Mouse (Mus musculus): ENCODE data around the gene Znrf3.

Gene Znrf3

DNA sequence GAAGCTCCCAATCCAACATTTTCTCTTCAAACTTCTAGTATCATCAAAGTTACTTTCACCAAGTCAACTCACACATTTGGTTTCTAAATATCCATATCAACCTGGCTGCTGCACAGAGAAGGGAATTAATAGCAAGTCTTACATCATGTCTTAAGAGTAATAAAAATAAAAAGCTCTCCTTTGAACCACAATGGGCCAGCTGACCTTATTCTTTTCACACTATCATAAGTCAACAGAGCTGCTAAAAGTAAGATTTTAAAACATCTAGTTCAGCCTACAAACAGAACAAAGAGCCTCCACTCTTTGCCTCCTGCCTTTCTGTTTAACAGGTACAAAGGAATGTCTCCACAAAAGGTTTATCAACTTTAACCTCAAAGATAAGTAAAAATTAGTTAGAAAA is 7.7 kb downstream of the Znrf3 start:
- no peak for DNase-seq

DNA sequence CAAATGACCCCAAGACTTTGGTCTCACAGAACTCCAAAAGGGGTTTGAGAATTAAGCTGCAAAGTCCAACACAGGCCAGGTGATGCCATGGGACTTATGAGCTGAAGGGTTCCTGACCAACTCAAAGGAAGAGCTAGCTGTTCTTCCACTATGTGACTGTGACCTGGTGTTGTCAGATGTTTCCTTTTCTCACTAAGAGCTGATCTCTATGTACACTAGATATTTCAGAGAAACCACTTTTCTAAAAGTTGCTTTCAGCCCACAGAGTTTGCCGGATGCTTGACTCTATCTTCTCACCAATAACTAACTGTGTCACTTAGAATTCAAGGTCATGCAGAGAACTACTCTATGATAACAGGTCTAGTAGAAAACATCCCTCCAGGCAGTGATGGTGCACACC is 9.2 kb downstream of the Znrf3 start:
- no peak for DNase-seq

GRCm38 (mm10) chr11:5432330-5432729 is 12.3 kb downstream of the Znrf3 start:
- no peak for DNase-seq

GRCm38 (mm10) chr11:5430863-5431262 is 13.8 kb downstream of the Znrf3 start:
- no peak for DNase-seq

DNA sequence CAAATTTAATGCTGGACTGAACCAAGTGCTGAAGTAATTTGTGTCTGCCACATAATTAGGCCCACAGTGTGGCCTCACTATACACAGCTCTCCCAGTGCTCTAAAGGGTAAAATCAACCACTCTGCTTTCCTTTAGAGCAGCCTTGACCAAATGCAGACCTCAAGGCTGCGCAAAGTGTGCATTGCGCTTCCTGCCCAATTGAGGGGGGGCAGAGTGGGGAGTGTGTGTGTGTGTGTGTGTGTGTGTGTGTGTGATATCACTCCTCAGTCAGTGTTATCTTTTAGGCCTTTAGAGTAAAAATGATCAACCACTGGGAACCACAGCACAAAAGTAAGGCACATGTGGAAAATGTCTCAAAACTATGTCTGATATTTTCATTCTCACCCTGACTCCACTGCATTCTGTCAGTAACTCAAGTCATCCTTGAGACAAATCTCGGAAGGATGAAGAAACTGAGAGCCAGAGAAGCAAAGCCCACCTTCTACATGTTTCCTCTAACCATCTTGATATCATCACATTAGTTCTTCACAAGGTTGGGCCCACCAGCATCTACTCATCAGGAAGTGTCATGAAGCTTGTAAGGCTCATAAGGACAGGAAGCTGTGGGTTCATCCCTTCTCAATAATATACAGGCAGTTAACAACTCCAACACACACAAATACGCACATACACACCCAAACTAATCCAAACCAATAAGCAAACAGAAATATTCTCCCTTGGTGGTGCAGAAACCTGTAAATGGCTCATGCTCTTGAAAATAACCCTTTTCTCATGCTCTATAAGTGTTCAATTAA is 15.1 kb downstream of the Znrf3 start:
- DNase-seq, result no peak

- DNase-seq, result no peak
Observed at GRCm38 (mm10) chr11:5427251-5427650, 17.4 kb downstream of the Znrf3 start.

- no peak for DNase-seq
Observed at GRCm38 (mm10) chr11:5426317-5426716, 18.3 kb downstream of the Znrf3 start.

- peak; percentile 73 for DNase-seq
Observed at GRCm38 (mm10) chr11:5425106-5425505, 19.5 kb downstream of the Znrf3 start.

DNA sequence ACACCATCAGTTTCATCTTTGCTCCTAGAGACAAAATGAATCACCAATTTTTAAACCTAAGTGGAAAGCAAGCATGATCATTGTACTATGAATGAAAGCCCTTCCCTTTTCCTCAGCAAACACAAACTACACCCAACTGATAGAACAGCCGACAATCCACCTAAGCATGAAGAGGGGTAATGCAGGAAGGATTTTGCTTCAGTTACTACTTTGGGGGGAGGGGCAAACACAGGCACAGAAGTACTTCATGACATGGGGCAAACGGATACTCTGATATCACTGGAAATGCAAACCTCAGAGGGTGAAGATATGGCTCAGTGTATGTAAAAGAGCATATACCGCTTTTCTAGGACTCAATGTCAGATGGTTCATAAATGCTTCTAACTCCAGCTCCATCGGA is 20.5 kb downstream of the Znrf3 start:
- DNase-seq, result no peak

DNA sequence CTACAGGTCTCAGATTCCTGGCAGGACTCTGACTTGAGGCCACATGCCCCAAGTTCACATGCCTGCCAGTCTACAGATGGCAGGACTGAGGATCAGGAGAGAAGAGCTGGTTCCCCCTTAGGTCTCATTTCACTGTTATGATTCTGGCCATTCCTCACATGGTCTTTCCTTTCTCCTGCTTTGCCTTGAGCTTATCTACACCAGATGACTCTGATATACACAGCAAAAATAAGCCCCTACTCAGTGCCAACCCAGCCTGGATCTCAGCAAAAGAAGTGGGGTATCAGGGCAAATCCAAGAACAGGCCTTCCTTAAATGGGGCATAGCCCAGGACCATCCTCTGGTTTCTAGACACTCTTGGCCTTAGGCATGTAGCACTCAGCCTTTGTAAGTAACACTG is 21.6 kb downstream of the Znrf3 start:
- no peak for DNase-seq

GRCm38 (mm10) chr11:5422252-5422636 is 22.4 kb downstream of the Znrf3 start:
- no peak for DNase-seq

GRCm38 (mm10) chr11:5421506-5422251 is 23.0 kb downstream of the Znrf3 start:
- peak; percentile 53 for DNase-seq

GRCm38 (mm10) chr11:5415617-5416338 is 28.9 kb downstream of the Znrf3 start:
- no peak for DNase-seq

DNA sequence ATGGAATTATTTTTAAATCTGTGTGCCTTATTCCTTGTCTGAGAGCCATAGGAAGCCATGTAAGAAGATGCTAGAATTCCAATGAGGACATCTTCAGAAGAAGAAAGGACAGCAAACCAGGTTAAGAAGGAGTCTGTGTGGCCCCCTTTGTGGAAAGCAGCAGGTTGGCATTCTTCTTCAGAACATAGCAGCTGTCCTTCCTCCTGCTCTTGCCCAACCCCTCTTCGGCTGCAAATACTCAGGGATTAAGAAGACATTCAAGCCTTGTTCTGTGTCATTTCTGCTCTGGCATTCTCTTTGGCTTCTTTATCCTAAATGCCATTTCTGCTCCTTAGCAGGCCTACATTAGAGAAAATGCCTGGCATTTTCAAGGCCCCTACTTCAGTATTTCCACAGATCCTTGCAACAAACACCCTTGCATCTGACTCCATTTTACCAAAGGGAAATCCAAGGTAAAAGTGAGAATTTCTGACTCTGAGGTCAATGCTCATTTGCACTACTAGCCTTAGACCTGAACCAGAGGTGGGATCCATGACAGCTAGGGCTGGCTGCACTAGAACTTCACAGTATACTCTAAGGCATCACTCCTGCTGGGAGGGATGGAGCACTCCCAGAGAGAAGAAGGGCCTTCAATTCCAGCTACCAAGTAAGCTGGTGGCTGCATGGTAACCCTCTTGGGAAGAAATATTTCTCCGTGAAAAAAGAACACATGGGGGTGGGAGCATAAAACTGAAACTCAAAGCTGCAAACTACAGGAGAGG is 29.6 kb downstream of the Znrf3 start:
- no peak for DNase-seq

DNA sequence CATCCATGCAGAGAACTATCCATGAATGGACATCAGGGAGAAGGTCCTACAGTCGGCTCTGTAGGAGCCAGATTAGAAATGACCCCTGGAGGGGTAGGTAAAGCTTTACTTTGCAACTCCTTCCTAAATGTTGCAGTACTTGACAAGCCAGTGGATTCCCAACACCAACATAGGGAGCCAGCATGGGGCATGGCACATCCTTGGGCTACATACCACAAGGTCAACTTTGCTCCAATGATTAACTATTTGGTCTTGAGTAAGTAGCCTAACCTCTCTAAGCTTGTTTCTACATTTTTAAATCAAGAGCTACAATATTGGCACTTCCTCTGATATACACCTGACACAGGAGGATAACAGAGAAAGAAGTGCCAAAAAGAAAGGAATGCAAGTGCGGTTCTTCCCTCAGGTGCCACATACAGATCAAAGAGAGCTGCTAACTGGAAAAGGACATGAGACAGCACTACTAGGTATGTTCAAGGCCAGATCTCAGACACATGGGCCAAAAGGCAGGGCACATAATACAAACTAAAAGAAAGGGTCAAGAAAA is 31.9 kb downstream of the Znrf3 start:
- DNase-seq, result no peak

DNA sequence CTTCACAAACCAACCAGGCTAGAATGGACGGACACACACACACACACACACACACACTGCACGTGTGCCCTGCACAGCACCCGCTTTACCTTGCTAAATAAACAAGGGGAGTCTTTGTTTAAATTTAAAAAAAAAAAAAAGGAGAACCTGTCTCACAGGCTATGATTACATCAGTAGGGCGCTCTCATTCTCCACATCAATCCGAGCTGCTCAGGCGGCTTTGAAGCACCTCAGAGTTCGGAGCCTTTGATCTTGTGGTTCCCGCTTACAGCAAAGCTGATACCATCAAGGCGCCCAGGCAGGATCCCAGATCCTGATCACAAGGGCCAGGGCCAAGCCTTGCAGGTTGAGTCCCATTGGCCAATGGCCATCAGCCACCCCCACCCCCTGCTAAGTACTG is 33.1 kb downstream of the Znrf3 start:
- DNase-seq, result no peak

- DNase-seq, result no peak
Observed at GRCm38 (mm10) chr11:5404180-5404579, 40.5 kb downstream of the Znrf3 start.

DNA sequence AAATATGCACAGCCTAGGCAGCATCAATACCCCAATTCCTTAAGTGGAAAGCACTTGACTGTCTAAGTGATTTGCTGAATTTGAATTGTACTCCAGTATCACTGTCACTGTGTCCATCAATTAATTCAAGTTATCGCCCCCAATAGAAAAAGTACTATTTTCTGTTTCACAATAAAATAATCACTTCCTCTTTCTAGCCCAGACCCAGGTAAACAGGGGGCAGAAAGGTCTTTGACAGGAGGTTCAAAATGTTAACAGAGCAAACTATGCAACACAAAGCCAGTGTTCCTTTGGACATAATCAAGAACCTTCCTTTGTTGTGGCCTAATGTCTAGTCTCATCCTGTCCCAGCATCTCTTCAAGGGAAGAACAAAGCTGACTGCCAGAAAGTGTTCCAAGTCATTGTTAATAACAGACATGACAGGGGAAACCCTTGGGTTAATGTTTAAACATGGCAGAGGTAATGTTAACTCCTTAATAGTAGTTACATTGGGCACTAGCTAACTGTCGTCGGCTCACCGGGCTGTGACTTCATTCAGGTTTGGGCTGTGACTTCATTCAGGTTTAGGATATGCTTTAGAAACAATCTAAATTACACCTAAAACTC is 42.4 kb downstream of the Znrf3 start:
- DNase-seq, result no peak

GRCm38 (mm10) chr11:5398301-5399053 is 46.2 kb downstream of the Znrf3 start:
- DNase-seq, result no peak

- DNase-seq, result no peak
Observed at GRCm38 (mm10) chr11:5390969-5391831, 53.4 kb downstream of the Znrf3 start.

Data from cerebellum, adult 11 months (tissue).